Mouse (Mus musculus): ENCODE data around the gene Pcgf1.

Gene Pcgf1

DNA sequence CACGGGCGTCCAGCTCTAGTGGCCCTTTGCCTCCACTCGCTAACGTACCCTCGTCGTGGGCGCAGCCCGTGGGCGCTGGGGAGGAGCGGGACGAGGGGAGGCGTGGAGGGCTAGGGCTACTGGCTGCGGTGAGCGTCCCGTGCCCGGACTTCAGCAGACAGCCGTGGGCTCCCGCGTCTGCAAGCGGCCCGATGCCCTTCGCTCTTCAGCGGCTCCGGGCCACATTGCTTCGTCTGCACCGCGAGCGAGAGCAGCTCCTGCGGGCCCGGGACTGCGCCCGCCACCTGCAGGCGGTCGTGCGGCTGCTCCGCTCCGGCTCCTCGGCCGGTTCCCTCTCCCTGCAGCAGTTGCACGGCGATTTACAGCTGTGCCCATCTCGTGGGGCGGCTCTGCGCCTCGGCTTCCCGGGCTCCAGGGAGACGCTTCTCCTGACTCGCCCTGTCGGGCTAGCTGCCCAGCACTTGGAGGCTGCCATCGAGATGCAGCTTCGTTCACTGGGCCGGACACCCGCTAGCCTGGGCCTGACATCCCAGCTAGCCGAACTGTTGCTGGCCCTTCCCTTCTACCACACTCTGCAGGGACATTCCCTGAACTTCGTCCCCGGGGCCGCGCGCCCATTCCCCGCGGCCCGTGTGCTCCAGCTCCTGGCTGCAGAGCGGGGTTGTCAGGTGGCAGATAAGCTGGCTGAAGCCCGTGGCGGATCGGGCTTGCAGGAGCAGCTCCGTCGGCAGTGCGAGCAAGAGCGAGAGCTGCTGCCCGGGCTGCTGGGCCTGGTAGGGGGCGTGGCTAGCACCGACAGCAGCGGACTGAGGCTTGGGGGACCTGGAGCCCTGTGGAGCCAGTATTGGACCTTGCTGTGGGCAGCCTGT, 24.3 kb downstream of the Pcgf1 start:
- no peak for DNase-seq (ENCODE audit: low spot score)

DNA sequence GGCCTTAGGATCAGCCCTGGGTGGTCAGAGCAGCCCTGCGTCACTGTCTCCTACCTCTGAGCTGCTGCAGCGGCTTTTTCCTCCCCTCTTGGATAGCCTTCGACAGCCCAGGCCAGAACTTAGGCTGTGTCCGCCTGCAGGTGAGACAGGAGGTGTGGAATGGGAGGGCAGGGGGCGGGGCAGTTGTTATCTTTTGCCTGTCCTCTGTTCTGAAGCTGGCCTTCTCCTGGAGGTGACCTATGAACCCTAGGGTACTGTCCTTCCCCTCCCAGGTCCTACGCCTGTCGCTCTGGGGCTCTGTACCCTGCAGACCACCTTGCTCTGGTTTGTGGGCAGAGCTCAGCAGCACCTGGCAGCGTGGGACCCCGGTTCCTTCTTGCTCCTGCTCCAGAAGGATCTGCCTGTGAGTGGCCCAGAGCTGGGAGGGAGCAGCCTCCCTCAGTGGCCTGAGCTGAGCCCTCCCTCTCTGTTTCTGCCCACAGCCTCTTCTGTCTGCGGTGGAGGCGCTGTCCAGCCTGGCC, 25.5 kb downstream of the Pcgf1 start:
- no peak for DNase-seq (ENCODE audit: low spot score)

DNA sequence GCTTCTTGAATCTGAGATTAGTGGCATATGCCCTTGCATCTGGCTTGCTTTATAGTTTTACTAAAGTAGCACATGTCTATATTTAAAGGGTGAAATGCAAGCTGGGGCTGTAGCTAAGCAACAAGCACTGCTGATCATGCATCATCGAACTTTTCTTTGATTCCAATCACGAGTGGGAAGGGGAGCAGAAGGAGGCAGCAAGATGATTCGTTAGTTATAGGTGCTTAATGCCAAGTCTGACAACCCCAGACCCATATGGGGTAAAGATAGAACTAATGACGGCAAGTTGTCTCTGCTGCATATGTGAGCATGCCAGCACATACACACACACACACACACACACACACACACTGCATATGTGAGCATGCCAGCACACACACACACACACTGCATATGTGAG, 26.5 kb downstream of the Pcgf1 start:
- DNase-seq (ENCODE audit: low spot score): no peak

DNA sequence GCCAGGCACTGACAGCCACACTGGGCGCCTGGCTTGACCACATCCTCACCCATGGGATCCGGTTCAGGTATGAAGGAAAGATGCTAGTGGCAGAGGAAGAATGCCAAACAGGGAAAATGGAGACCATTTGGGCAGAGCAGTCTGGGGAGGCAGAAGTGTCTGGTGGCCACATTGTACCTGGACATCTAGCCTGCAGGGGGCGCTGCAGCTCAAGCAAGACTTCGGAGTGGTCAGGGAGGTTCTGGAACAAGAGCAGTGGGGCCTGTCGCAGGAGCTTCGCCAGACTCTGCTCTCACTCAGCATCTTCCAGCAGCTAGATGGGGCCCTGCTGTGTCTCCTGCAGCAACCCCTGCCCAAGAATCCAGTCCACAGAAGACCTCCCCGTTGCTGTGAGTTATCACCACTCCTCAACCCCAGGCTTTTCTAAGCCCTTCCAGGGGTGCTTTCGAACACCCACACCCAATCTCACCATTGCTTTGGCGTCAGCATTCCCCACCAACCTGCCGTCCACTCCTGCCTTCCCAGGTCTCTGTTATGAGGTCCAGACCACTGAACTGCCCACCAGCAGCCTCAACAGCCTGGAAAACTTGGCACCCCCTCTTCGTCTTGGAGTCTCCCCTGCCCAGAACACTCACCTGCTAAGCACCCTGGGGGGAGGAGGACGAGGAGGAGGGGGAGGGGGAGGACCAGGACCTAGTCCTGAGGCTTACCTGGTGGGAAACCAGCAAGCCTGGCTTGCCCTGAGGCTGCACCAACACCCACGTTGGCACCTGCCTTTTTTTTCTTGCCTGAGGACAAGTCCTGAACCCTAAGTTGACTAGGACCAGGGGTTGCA, 30.1 kb downstream of the Pcgf1 start:
- no peak for DNase-seq (ENCODE audit: low spot score)

DNA sequence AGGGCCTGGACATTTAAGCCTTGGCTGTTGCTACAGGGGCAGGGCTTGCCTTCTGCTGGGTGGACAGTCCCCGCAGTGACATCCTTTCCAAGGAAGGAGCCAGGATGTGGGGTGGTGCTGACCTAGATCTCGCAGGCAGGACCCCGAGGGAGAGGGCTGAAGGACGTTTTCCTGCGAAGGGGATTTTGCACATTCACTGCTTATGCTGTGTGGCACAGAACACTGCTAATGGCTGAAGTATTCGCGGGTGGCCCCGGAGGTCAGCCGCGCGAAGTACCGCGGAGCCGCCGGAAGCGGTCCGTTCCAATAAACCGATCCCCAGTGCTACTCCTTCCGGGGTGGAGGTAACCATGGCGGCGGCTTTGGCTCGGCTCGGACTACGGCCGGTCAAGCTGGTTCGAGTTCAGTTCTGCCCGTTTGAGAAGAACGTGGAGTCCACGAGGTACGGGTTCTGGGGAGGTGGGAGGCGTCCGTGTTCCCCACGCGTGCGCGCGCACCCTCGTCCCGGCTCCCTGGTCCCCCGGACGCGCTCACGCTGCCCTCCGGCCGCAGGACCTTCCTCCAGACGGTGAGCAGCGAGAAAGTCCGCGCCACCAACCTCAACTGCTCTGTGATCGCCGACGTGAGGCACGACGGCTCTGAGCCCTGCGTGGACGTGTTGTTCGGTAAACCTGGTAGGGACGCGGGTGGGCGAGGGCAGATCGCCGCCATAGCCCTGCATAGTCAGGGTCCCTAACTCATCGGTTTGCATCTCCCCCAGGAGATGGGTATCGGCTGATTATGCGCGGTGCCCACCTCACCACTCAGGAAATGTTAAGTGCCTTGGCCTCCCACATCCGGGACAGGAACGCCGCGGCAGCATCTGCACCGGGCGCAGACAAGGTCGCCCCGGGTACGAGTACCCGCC, 31.3 kb downstream of the Pcgf1 start, which contains the start of gene Mrpl53:
Mrpl53 (plus strand) TSS at position 279 of the 907 bp plus-strand sequence.
- DNase-seq (ENCODE audit: low spot score): peak; percentile 69

DNA sequence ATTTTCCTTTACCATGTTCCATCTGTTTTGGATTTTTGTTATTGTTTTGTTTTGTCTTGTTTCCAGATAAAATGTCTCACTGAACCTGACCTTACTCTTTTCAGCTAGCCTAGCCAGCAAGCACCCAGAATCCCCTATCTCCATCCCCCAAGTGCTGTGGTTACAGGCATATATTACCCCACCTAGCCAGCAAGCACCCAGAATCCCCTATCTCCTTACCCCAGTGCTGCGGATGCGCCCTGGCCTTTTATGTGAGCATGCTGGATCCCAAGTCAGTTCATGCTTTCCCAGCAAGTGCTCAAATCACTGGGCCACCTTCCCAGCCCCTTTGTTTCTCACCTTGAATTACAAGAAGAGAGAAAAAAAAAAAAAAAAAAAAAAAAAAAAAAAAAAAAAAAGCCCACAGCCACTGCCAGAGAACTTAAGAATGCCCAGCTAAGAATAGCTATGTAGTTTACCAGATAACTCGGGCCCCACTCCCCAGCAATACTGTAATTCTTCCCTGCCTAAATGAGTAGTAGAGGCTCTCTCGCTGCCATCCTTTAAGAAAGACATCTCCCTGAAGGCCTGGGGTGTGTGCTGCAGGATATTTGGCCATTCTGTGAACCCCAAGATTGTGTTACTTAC, 34.0 kb downstream of the Pcgf1 start:
- no peak for DNase-seq (ENCODE audit: low spot score)

DNA sequence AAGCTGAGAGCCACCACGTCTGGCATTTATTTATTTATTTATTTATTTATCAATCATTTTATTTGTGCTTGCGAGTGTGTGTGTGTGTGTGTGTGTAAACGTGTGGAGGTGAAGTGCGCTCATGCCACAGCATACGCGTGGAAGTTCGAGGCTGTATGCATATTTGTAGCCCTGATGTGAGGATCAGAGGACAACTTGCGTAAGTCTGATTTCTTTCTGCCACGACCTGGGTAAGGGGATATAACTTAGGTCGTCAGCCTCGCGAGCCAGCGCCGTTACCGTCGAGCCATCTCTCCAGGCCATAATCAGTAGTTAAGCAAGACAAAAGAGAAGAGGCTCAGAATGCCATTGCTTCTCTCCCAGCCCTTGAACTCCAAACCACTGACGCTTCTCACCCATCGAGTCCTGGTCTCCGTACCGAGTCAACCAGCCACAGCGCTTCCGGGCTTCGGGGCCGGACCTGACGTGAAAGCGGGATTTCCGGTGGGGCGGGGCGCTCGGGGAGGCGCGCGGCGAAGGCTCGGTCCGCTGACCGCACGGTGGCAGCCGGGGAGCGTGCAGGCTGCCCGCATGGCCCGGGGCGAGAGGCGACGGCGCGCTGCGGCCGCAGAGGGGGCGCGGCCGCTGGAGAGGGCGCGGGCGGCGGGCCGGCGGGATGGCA, 37.5 kb downstream of the Pcgf1 start, which contains the start of gene Mogs:
Mogs (plus strand) TSS at position 486 of the 661 bp plus-strand sequence.
- peak; percentile 81 for DNase-seq (ENCODE audit: low spot score)

DNA sequence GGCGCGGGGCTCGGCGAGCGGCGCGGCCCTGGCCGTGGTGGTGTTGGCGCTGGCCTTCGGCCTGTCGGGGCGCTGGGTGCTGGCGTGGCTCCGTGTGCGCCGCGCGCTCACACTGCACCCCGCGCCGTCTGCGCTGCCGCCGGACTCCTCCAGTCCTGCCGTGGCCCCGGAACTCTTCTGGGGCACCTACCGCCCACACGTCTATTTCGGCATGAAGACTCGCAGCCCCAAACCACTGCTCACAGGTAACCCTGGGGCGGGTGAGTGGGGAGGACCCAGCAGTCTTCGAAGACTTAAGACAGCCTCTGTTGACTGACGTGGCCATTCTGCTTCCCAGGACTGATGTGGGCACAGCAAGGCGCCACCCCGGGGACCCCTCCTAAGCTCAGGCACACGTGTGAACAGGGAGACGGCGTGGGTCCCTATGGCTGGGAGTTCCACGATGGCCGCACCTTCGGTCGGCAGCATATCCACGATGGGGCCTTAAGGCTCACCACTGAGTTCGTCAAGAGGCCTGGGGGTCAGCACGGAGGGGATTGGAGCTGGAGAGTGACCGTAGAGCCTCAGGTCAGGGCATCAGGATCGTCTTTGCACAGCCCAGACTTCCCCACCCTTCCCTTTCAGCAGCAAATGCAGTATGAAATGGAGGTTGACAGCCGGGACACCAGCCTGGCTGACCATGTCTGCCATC, 38.2 kb downstream of the Pcgf1 start:
- no peak for DNase-seq (ENCODE audit: low spot score)

DNA sequence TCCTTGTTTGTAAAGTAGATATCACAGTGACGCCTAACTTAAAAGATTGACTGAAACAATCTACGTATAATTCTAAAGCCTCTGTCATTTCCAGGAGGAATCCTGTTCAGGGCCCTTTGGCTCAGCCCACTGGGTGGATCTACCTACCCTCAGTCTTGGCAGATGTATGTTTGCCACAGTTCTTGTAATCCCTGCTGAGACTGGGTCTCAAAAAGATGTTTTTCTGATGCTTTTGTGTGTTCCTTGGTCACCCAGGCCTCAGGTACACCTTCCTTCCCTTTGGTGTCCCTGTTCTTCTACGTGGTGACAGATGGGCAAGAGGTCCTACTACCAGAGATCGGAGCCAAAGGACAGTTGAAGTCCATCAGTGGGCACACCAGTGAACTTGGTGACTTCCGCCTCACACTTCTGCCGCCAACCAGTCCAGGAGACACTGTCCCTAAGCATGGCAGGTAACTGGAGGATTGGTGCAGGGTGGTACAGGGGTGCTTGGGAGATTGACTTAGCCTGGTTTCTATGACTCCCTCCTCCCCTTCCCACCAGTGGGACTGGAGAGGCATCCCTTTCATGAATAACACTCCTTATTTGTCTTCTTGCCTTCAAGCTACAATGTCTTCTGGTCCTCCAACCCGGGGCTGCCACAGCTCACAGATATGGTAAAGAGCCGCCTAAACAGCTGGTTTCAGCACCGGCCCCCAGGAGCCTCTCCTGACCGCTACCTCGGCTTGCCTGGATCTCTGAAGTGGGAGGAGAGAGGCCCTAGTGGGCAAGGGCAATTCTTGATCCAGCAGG, 38.9 kb downstream of the Pcgf1 start:
- DNase-seq (ENCODE audit: low spot score): no peak

DNA sequence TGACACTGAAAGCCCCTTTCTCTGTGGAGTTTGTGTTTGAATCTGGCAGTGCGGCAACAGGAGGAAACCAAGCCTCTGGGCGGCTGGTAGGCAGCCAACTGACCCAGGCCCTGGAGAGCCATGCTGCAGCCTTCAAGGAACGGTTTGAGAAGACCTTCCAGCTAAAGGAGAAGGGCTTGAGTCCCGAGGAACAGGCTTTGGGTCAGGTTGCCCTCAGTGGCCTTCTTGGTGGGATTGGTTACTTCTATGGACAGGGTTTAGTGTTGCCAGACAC, 39.4 kb downstream of the Pcgf1 start:
- DNase-seq (ENCODE audit: low spot score): no peak

DNA sequence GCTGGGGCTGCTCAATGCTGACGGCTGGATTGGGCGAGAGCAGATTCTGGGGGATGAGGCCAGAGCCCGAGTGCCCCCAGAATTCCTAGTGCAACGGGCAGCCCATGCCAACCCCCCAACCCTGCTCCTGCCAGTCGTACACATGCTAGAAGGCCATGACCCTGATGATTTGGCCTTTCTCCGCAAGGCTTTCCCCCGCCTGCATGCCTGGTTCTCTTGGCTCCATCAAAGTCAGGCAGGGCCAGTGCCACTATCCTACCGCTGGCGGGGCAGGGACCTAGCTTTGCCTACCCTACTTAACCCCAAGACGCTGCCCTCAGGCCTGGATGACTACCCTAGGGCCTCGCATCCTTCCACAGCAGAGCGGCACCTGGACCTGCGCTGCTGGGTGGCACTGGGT, 39.9 kb downstream of the Pcgf1 start:
- no peak for DNase-seq (ENCODE audit: low spot score)

DNA sequence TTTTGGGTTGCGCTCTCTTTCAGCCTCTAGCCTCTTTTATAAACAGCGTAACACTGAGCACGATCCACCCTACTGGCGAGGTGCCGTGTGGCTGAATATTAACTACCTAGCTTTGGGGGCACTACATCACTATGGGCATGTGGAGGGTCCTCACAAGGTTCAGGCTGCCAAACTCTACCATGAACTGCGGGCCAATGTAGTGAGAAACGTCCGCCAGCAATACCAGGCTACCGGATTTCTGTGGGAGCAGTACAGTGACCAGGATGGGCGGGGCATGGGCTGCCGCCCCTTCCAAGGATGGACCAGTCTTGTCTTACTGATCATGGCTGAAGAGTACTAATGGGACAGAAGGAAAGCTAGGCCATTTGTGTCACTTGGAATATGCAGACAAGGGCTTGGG, 40.7 kb downstream of the Pcgf1 start:
- no peak for DNase-seq (ENCODE audit: low spot score)

DNA sequence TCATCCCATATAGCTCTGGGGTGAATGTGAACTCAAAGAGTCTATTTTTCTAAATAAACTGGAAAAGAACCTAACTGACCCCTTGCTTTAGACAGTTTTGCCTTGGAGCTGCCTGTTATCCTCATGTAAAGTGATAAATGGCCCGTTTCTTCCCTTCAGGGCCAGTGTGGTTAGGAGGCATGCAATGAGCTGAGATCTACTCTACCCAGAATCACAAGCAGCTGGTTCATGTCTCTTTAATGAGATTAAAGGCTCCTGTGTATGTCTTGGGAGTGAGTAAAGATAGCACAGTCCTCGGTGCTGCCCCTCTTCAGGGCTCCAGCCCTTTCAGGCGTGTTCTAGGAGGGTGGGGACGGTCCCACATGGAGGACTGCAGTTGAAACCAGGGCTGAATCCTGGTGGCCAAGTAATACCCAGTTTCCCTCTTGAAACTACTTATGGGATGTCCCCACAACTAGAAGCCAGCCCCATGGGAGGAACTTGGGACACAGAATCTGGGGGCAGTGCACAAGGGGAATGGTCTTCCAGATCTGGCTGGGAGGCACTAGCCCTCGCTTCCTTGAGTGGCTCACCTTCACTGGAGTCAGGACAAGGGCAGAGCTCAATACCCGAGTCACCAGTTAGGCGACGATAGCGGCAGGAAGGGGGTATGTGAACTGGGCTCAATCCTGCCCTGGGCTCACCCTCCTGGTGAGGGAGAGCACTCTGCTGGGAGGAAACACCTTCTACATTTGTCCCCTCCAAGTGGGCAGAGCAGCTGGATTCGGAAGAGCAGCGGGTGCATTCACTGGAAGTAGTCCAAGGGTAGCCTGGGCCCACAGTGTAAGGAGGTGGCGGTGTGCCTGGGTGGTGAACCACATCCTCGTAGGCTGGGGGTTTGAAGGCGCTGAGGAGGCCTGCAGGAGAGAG, 41.4 kb downstream of the Pcgf1 start:
- DNase-seq (ENCODE audit: low spot score): no peak

DNA sequence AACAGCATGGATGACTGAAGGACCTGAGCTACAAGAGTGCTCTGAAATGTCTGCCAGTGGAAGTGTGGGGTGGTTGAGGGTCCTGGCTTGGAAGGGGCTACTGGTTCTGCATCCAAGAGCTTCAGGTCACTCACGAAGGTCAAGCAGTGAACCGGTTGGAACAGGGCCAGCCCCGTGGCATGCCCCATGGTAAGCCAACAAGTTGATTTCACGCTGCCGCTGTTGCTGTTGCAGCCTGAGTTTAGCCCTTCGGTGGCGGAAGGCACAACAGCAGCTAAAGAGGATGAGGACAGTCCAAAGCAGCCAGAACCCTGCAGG, 42.0 kb downstream of the Pcgf1 start:
- DNase-seq (ENCODE audit: low spot score): no peak

DNA sequence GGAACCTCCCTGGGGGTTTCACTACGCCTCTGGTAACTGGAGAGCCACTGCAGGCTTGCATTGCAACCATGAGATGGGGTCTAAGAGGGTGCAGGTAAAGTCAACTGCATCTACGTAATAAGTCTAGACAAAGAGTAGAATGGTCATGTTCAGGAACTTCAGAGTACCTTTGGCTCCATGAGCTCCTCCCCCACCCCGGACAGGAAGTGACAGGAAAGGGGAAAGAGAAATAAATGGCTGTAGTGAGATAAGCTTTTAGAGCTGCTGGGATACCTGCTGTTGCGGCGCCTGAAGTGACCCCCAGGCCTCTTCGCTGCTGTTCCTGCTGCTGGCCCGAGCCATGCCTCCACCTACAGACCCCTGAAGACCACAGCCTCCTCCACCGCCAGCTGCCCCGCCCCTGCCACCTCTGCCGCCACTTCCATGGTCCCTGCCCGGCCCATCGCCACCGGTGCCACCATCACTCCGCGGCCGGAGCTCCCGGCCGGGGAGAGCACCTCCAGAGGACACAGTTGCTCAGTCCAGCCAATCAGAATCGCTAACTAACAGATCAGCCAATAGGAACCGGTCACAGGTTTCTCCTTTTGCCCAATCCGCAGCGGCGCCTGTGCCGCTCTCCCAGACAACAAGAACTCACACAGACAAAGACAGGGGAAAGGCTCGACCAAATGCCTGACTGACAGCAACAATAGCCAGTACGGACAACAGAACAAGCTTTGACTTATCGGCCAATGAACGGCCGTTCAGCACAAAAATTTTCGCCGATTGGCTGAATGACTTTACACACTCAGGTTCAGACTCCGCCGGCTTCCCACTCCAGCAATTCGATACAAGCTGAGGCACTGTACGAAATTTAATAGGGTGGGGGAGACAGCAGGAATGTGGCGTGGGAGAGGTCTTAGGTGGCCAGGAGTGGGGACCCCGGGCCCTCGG, 43.5 kb downstream of the Pcgf1 start, which contains the start of gene Wbp1:
Wbp1 (minus strand) TSS at position 630 of the 933 bp plus-strand sequence.
- peak; percentile 98 for DNase-seq (ENCODE audit: low spot score)

DNA sequence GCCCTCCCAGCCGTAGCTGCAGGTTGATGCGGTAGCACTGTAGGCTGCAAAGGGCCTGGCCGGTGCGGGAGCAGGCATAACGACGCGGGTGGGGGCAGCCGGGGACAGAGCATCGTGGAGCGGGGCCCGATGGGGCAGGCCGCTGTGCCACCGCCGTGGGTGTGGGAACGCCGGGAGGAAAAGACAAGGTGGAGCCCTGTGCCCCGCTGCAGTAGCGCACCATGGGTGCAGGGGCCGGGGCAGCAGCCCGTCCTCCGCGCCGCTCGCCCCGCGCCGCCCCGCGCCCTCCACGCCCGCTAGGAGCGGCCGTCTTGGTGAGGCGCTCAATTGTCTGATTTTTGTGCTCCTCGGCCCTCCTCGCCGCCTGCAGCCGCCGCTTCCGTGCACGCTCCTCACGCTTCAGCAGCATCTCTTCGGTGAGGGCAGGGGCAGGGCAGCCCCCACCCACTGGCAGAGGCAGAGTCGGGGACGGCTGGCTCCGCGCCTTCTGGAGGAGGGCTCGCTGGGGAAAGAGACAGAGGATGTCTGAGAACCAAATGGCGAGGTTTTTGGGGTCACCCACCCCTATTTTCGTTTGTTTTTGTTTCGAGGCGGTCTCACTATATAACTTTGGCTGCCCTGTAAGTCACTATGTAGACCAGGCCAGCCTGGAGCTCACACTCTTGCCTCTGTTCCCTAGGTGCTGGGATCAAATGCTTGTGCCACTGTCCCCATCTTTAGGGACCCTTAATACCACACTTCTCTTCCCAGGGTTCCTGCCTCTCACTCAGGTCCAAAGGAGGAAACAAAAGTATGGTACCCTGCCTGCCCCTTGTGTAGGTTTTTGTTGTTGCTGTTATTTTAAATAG, 44.4 kb downstream of the Pcgf1 start:
- no peak for DNase-seq (ENCODE audit: low spot score)
